Mouse (Mus musculus) C2C12 (cell line): ENCODE measurements around the gene Ddx41.

Experiments used
- CTCF ChIP-seq: IDR thresholded peaks from one replicate; pipeline ENCODE4 v1.5.1; 2011; ENCODE audit not compliant: control insufficient read depth, insufficient read depth, insufficient read length
- MAX ChIP-seq: IDR thresholded peaks from one replicate; pipeline ENCODE4 v1.6.1; 2011; ENCODE audit warnings: mild to moderate bottlenecking, control low read depth

DNA sequence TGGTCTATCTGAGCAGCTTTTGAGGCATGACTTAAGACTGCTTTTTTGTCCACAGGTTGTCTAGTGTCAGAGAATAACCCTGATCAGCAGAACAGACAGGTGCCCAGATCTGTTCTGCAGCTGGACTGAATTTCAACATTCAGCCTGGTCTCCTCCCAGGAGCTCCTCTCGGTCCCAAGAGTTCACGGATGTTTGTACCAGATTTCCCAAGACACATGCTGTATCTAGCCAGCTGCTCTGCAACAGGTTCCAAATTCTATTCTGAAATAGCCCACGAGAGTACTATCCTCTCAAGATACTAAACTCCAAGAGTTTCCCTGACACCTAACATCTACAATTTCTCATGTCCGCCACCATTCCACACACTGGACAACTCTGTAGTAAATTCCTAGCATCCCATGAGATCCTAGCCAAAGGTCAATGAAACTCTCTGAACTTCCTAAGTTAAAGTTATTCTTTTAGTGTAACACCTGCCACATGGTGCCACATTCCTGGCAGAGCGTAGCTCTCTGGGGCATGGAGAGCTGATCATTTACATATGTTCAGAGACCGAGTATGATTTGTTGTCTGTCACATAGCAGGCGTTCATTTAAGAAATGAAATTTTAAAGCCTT, 26.9 kb upstream of the Ddx41 start:
- TF ChIP-seq CTCF: no peak
- TF ChIP-seq MAX: no peak
